Mouse (Mus musculus) embryonic facial prominence, embryonic 10.5 days (tissue): ENCODE measurements around the gene Isyna1. TPM values are rescaled to one million over a fixed set of nuclear protein-coding genes. Genes with fewer than 3 reads are reported as not detected.

Experiments
- DNase-seq: peaks from one replicate; pipeline ENCODE4 v3.0.0-alpha.2; 2017; ENCODE audit warnings: low spot score
- H3K27ac ChIP-seq: fragments of 300-500 bp; sonication (generic); replicated peaks from 2 replicates; pipeline ENCODE4 v1.5.1; 2016; ENCODE audit warnings: mild to moderate bottlenecking
- H3K27me3 ChIP-seq: fragments of 300-500 bp; sonication (generic); replicated peaks from 2 replicates; pipeline ENCODE4 v1.6.1; 2016; ENCODE audit warnings: low read depth, mild to moderate bottlenecking; ENCODE audit not compliant: poor library complexity, severe bottlenecking
- H3K36me3 ChIP-seq: fragments of 300-500 bp; sonication (generic); replicated peaks from 2 replicates; pipeline ENCODE4 v1.6.1; 2016; ENCODE audit warnings: mild to moderate bottlenecking, moderate library complexity
- H3K4me1 ChIP-seq: fragments of 300-500 bp; sonication (generic); 2 replicates; pipeline ENCODE4 v1.6.1; 2016
- H3K4me3 ChIP-seq: fragments of 300-500 bp; sonication (generic); 2 replicates; pipeline ENCODE4 v1.5.1; 2016; ENCODE audit warnings: mild to moderate bottlenecking, moderate library complexity
- H3K9me3 ChIP-seq: fragments of 300-500 bp; sonication (generic); 2 replicates; pipeline ENCODE4 v1.6.1; 2016; ENCODE audit warnings: mild to moderate bottlenecking
- WGBS: fragments of 180-500 bp; shearing (Covaris S2); methylation state at CpG from one replicate; pipeline ENCODE4 v1.1.7; 2016; 5-methylcytosine and 5-hydroxymethylcytosine counted together
- polyA plus RNA-seq: library from polyadenylated mRNA; unstranded; fragments of >200 nt; fragmentation: Nextera tagmentation; extraction: Ambion mirVana; gene quantifications from 2 replicates; pipeline ENCODE4 v1.2.1, GENCODE M21; 2016

Isyna1 gene
- polyA plus RNA-seq, 1 experiment from 2014 or later: 187 TPM

DNA sequence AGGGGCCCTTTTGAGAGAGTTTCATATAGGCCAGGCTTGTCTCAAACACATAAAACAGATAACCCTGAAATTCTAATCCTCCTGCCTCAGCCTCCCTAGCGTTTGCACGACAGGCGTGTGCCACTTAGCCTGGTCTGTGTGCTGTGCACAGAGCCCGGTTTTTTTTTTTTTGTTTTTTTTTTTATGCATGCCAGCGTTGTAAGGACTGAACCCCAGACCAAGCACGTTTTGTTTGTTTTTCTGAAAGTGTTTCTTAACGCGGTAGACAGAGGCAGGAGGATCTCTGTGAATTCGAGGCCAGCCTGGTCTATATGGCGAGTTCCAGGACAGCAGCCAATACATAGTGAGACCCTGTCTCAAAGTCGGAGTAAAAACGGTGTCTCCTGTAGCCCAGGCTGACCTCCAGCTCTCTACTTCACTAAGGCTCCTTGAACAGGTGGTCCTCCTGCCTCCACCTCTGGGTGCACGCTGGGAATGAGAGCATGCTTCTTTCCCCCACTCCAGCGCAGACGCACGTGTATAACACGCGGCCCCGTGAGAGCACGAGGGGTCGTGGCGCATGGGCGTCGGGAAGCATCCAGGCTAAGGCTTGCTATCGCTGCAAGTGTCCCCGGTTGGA is 14.7 kb downstream of the Isyna1 start, which contains the start of gene Ssbp4:
Gene Ssbp4, minus strand, starts transcription at position 124 of the 619 bp plus-strand sequence.
- peak within 1 kb of the TSS; percentile 89 for H3K4me3 ChIP-seq
- H3K9me3 ChIP-seq: no peaks in the 10 kb centered on the region
- peaks cover 16% of the 10 kb centered on the region for H3K36me3 ChIP-seq
- DNase-seq: no peak
- peak within 1 kb of the TSS; percentile 97 for H3K27ac ChIP-seq
- no peaks in the 10 kb centered on the region for H3K27me3 ChIP-seq
- 5% methylated on average over 26 of the region's 26 CpGs for WGBS
- peaks cover 78% of the 10 kb centered on the region for H3K4me1 ChIP-seq

DNA sequence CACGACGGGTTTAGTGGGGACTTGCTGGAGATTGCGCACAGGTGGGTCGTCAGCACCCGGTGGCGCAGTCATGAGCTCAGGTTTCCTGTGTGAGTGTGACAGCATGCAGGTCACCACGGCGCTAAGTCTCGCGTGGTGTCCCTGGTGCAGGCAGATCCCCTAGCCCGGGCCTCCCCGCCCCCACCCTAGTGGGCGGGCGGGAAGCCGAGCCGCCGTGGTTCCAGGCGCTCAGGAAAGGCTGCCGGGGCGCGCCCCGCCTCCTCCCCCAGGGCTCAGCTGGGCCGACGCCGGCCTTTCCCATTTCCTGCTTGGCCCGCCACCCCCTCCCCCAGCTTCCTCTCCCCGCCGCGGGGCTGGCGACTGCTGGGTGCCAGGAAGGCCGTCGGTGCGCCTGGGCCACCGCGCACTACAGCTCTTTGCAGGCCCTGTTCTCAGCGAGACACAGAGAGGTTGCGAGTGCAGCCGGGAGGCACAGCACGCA is 15.2 kb downstream of the Isyna1 start:
- Histone ChIP-seq H3K27me3 (no peaks in the 10 kb centered on the region), H3K27ac (peak overlapping the region; percentile 97), H3K4me1 (peaks cover 75% of the 10 kb centered on the region), H3K9me3 (no peaks in the 10 kb centered on the region), H3K4me3 (peak overlapping the region; percentile 89), H3K36me3 (peaks cover 11% of the 10 kb centered on the region)
- WGBS: under 1% methylated on average over 39 of the region's 39 CpGs
- peak; percentile 95 for DNase-seq

DNA sequence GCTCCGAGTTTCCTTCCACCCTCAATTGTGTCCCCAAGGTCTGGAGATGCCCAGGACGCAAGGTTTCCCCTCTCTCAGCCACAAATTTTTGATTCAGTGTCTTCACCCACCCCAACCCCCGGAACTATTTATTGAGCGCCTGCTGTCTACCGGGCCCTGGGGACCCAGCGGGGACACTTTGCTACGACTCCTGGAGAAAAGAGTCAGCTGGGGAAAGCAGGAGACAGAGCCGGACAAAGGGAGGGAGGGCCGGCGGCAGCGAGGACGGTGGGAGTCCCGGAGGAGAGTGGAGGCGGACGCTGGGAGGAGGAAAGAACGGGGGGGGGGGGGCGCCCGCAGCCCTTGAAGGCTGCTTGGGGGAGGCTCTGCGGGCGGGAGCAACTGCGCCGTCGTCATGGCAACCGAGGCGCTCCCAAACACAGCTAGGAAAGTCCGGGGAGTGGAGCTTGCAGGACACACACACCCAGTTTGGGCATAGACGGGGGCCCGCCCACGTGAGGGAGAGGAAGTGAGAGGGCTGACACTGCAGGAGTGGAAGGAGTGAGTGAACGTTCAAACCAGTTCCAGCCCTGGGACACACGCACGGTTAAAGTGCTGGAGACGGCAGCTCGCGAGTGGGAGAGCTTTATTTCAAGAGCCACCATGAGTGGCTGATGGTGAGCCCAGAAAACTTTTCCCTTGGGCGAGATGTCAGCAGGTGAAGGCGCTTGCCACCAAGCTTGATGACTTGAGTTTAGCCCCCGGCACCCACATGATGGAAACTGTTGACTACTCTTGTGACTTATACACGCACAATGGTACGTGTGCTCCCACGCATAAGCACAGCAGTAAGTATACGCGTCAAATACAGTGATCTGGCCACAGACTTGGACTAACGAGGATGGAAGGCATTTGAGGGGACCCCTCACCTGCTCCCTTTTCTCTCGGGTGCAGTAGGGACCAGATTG is 15.9 kb downstream of the Isyna1 start:
- Histone ChIP-seq H3K9me3 (no peaks in the 10 kb centered on the region), H3K27ac (peak overlapping the region; percentile 97)

GRCm38 (mm10) chr8:70610796-70611771 is 16.9 kb downstream of the Isyna1 start:
- peak overlapping the region; percentile 89 for H3K4me3 ChIP-seq
- WGBS: under 1% methylated on average over 54 of the region's 54 CpGs
- no peaks in the 10 kb centered on the region for H3K27me3 ChIP-seq
- H3K4me1 ChIP-seq: peaks cover 60% of the 10 kb centered on the region
- peak; percentile 93 for DNase-seq
- peak overlapping the region; percentile 97 for H3K27ac ChIP-seq
- no peaks in the 10 kb centered on the region for H3K36me3 ChIP-seq
- H3K9me3 ChIP-seq: no peaks in the 10 kb centered on the region

More for the DNA sequence above, 15.9 kb downstream of the Isyna1 start:
- Histone ChIP-seq H3K4me3 (peak overlapping the region; percentile 89), H3K36me3 (peaks cover 4% of the 10 kb centered on the region), H3K27me3 (no peaks in the 10 kb centered on the region), H3K4me1 (peaks cover 68% of the 10 kb centered on the region)
- DNase-seq: peak; percentile 93
- 1% methylated on average over 45 of the region's 45 CpGs for WGBS

DNA sequence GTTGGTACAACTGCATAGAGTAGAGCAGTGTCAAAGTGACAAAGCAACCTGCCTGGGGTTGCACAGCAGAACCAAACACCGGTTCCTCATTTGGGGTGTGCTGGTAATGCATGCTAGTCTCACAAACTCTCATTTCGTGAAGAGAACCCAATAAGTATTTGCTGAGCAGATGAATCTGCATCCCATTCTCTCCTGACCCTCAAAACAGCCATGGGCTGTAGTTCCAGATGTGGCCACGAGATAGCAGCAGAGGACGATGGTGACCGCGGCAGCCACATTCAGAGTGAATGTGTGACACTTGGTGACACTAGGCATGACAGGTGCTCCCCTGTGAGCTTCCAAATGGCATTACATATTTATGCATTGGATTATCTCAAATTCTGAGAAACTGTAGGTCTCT is 17.7 kb downstream of the Isyna1 start:
- peak; percentile 88 for DNase-seq
- under 1% methylated on average over 6 of the region's 6 CpGs for WGBS
- Histone ChIP-seq H3K4me1 (peaks cover 54% of the 10 kb centered on the region), H3K27me3 (no peaks in the 10 kb centered on the region), H3K27ac (peak overlapping the region; percentile 97), H3K9me3 (no peaks in the 10 kb centered on the region), H3K36me3 (no peaks in the 10 kb centered on the region), H3K4me3 (peak overlapping the region; percentile 89)

GRCm38 (mm10) chr8:70613763-70614162 is 19.6 kb downstream of the Isyna1 start:
- Histone ChIP-seq H3K9me3 (no peaks in the 10 kb centered on the region), H3K27me3 (no peaks in the 10 kb centered on the region), H3K27ac (no peak overlapping the region), H3K36me3 (no peaks in the 10 kb centered on the region), H3K4me1 (peaks cover 45% of the 10 kb centered on the region), H3K4me3 (no peak overlapping the region)
- 15% methylated on average over 1 of the region's 1 CpGs for WGBS
- no peak for DNase-seq

DNA sequence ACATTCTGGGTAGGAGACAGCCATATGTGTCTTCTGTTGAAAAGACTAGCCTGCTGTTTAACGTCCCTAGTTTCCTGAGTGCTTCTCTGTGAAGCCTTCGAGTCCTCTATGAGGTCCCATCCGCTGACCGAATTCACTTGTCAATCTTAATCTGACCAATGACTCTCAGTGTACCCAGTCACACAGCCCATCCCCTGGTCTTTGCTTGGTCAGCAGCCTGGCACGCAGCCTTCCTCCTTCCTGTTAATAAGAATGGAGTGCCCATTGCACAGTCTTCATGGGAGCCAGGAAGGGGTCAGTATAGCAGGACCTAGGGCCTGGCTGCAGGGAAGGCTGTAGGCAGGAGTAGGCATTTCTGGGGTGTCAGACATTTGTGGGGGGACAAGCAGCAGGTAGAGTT is 20.3 kb downstream of the Isyna1 start:
- DNase-seq: no peak
- Histone ChIP-seq H3K27ac (no peak overlapping the region), H3K9me3 (no peaks in the 10 kb centered on the region), H3K27me3 (peaks cover under 1% of the 10 kb centered on the region; the same call in 1 of the 2 replicates), H3K36me3 (no peaks in the 10 kb centered on the region), H3K4me3 (no peak overlapping the region), H3K4me1 (peaks cover 43% of the 10 kb centered on the region)
- 79% methylated on average over 5 of the region's 5 CpGs for WGBS

GRCm38 (mm10) chr8:70615281-70615680 is 21.1 kb downstream of the Isyna1 start:
- 90% methylated on average over 8 of the region's 8 CpGs for WGBS
- Histone ChIP-seq H3K27me3 (peaks cover 6% of the 10 kb centered on the region), H3K9me3 (no peaks in the 10 kb centered on the region), H3K4me1 (peaks cover 36% of the 10 kb centered on the region), H3K4me3 (no peak overlapping the region), H3K27ac (no peak overlapping the region), H3K36me3 (no peaks in the 10 kb centered on the region)
- DNase-seq: no peak

GRCm38 (mm10) chr8:70615894-70616293 is 21.7 kb downstream of the Isyna1 start, which contains the start of gene Lrrc25:
Lrrc25 (plus strand) TSS chr8:70616155.
- Histone ChIP-seq H3K27me3 (peaks cover 12% of the 10 kb centered on the region), H3K4me3 (no peak within 1 kb of the TSS; the same call in 1 of the 2 replicates), H3K9me3 (no peaks in the 10 kb centered on the region), H3K27ac (no peak within 1 kb of the TSS), H3K36me3 (no peaks in the 10 kb centered on the region), H3K4me1 (peaks cover 36% of the 10 kb centered on the region)
- whole genome bisulfite sequencing: 83% methylated on average over 3 of the region's 3 CpGs
- DNase-seq: no peak

DNA sequence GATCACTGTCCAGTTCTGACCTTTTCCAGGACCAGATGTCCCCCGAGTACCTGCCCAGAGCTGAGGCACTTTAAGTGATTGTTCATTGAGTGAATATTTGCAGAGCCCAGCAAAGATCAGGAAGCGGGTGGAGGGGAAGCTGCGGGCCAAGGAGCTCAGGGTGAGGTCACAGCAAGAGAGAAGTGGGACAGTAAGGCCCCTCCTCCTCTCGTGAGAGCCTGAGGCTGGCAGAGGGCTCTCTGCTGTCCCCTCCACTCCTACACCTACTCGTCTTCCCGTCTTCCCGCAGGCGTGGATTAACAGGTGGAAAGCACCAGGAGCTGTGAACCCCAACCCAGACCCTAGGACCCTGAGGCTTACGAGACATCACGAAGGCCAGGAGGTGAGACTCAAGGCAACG is 22.5 kb downstream of the Isyna1 start:
- H3K4me1 ChIP-seq: peaks cover 30% of the 10 kb centered on the region
- DNase-seq: no peak
- WGBS: 53% methylated on average over 11 of the region's 11 CpGs
- H3K9me3 ChIP-seq: no peaks in the 10 kb centered on the region
- H3K27me3 ChIP-seq: peaks cover 20% of the 10 kb centered on the region
- no peak overlapping the region for H3K4me3 ChIP-seq
- no peak overlapping the region for H3K27ac ChIP-seq
- no peaks in the 10 kb centered on the region for H3K36me3 ChIP-seq

GRCm38 (mm10) chr8:70617985-70618384 is 23.8 kb downstream of the Isyna1 start:
- 84% methylated on average over 11 of the region's 11 CpGs for WGBS
- no peaks in the 10 kb centered on the region for H3K9me3 ChIP-seq

More at GRCm38 (mm10) chr8:70617985-70618384, 23.8 kb downstream of the Isyna1 start:
- Histone ChIP-seq H3K36me3 (no peaks in the 10 kb centered on the region), H3K27ac (peak overlapping the region; percentile 37), H3K4me1 (peaks cover 27% of the 10 kb centered on the region), H3K27me3 (peaks cover 33% of the 10 kb centered on the region), H3K4me3 (peak overlapping the region; percentile 17; the same call in 1 of the 2 replicates)
- DNase-seq: no peak
